Mouse (Mus musculus) liver, embryonic 12.5 days (tissue): ENCODE measurements around the gene Ptn. TPM values are rescaled to one million over a fixed set of nuclear protein-coding genes. Genes with fewer than 3 reads are reported as not detected.

ENCODE experiments used
- microRNA-seq: library from miRNA; unstranded; fragments of <30 nt; microRNA quantifications from one replicate; pipeline ENCODE4, GENCODE M21; 2017
- polyA plus RNA-seq: library from polyadenylated mRNA; unstranded; fragments of >200 nt; fragmentation: Nextera tagmentation; extraction: Ambion mirVana; gene quantifications from 2 replicates; pipeline ENCODE4 v1.2.1, GENCODE M21; 2016

Ptn gene
- polyA plus RNA-seq, 1 experiment from 2014 or later: 59.8 TPM

Small RNAs within 50 kb of the gene (microRNA-seq; reads per million reads assigned to microRNA genes)
- not detected for gene Gm25111
